Comparison of ENCODE assay signal across 8 mouse cellular contexts in the genomic region with DNA sequence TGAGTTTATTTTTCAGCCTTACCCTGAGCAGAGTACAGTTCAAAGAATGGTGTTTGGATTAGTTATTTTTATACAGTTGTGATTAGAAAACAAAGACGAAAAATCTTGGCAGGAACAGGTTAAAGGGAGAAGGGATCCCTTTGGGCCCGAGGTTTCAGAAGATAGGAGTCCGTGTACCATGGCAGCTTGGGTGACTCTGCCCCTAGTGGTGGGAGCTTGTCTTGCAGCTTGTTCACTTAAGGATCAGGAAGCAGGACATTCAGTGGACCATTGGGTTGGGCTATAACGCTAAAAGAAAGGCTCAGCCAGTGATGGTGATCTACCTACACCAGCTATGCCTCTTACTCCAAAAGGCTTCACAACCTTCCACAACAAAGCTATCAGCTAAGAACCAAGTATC. TPM values are rescaled to one million over a fixed set of nuclear protein-coding genes. Genes with fewer than 3 reads are reported as not detected.
DNase-seq lines count a peak whose midpoint lies in the region; ATAC-seq and TF ChIP-seq lines count a peak whose summit lies in the region.

No protein-coding gene starts in this region.

- peak; percentile 89 for TF ChIP-seq CTCF in heart, postnatal 0 days (IDR thresholded peaks at IDR 0.05; ENCODE audit: low read depth)

- H3K36me3 ChIP-seq in heart, postnatal 0 days (replicated peaks; ENCODE audit: control insufficient read depth, insufficient read depth, low read length) = no peaks in the 10 kb centered on the region
- no peaks in the 10 kb centered on the region for H3K36me3 ChIP-seq in heart, embryonic 10.5 days
- H3K36me3 ChIP-seq in midbrain, embryonic 14.5 days (ENCODE audit: control insufficient read depth, insufficient read depth, low read length) = no peaks in the 10 kb centered on the region

- H3K4me1 ChIP-seq in heart, postnatal 0 days (ENCODE audit: control insufficient read depth, insufficient read depth) = 0 out of 2 replicates have a peak, but pooled peaks cover 7% of the 10 kb centered on the region
- H3K4me1 ChIP-seq in heart, embryonic 10.5 days = peaks cover 8% of the 10 kb centered on the region; the same call in 1 of the 2 replicates
- peaks cover 3% of the 10 kb centered on the region; the same call in 1 of the 2 replicates for H3K4me1 ChIP-seq in midbrain, embryonic 14.5 days (ENCODE audit: control insufficient read depth, insufficient read depth, low read length)

- H3K9me3 ChIP-seq in heart, postnatal 0 days (replicated peaks; ENCODE audit: control insufficient read depth, low read length) = no peaks in the 10 kb centered on the region
- H3K9me3 ChIP-seq in heart, embryonic 10.5 days = no peaks in the 10 kb centered on the region
- no peaks in the 10 kb centered on the region for H3K9me3 ChIP-seq in midbrain, embryonic 14.5 days (ENCODE audit: control insufficient read depth, low read length)

- no peak overlapping the region for H3K27ac ChIP-seq in heart, postnatal 0 days (ENCODE audit: low read depth)
- no peak overlapping the region for H3K27ac ChIP-seq in heart, embryonic 10.5 days
- no peak overlapping the region for H3K27ac ChIP-seq in midbrain, embryonic 14.5 days (replicated peaks; ENCODE audit: low read depth, low read length)

- no peak overlapping the region for H3K9ac ChIP-seq in heart, postnatal 0 days (replicated peaks; ENCODE audit: low read depth, low read length)
- no peak overlapping the region for H3K9ac ChIP-seq in midbrain, embryonic 14.5 days (replicated peaks; ENCODE audit: low read length)

- no peak overlapping the region for H3K4me3 ChIP-seq in heart, postnatal 0 days (ENCODE audit: low read depth, low read length)
- no peak overlapping the region for H3K4me3 ChIP-seq in heart, embryonic 10.5 days
- H3K4me3 ChIP-seq in midbrain, embryonic 14.5 days (replicated peaks; ENCODE audit: low read depth, low read length) = no peak overlapping the region

- no peaks in the 10 kb centered on the region for H3K27me3 ChIP-seq in heart, postnatal 0 days (ENCODE audit: control insufficient read depth, insufficient read depth, low read length)
- no peaks in the 10 kb centered on the region for H3K27me3 ChIP-seq in heart, embryonic 10.5 days (ENCODE audit: insufficient read depth, poor library complexity, severe bottlenecking)
- no peaks in the 10 kb centered on the region for H3K27me3 ChIP-seq in midbrain, embryonic 14.5 days (ENCODE audit: control insufficient read depth, insufficient read depth, low read length)

- H3K4me2 ChIP-seq in heart, postnatal 0 days (ENCODE audit: low read depth, low read length) = no peak overlapping the region
- H3K4me2 ChIP-seq in midbrain, embryonic 14.5 days (ENCODE audit: low read length) = 0 out of 2 replicates have a peak overlapping the region, but pooled peaks have one; percentile 9

- peak; percentile 34 for DNase-seq in heart, postnatal 0 days (ENCODE audit: low spot score)
- no peak for DNase-seq in heart, embryonic 10.5 days (ENCODE audit: low spot score)
- peak; percentile 83 for DNase-seq in adrenal gland, postnatal 14 days
- DNase-seq in embryo, embryonic 11 days = peak; percentile 80
- peak; percentile 87 for DNase-seq in heart, postnatal 4 days
- peak; percentile 73 to 90 for DNase-seq in left cerebral cortex, adult 18-20 months (ENCODE audit: low spot score in 2 of 2)
- DNase-seq in midbrain, embryonic 14.5 days = peak; percentile 90
- DNase-seq in urinary bladder, adult 18-20 months (ENCODE audit: low spot score in 2 of 2) = peak; percentile 19 to 68

- ATAC-seq in heart, postnatal 0 days (ENCODE audit: insufficient read depth, low read depth) = 0 out of 2 replicates have a peak, but pooled peaks have one; percentile 51
- ATAC-seq in midbrain, embryonic 14.5 days (ENCODE audit: low FRiP score, low TSS enrichment) = no peak

- WGBS in heart, postnatal 0 days = 5% methylated on average over 4 of the region's 4 CpGs
- 6% methylated on average over 4 of the region's 4 CpGs for WGBS in heart, embryonic 10.5 days
- WGBS in midbrain, embryonic 14.5 days = 11% methylated on average over 4 of the region's 4 CpGs

- TF ChIP-seq EP300 in heart, postnatal 0 days (IDR thresholded peaks at IDR 0.05; ENCODE audit: low read depth) = no peak

RNA-seq across cellular contexts. Expression of a gene that starts 8.8 kb away (rescaled TPM):
- total RNA-seq in heart, postnatal 0 days (2014; rRNA removed; ENCODE audit: low replicate concordance) = 109 and 126 TPM in 2 replicates
- 136 TPM in 2 replicates for polyA plus RNA-seq in heart, postnatal 0 days (2015; fragmentation: Nextera tagmentation; extraction: Ambion mirVana)
- 14.4 and 28.6 TPM in 2 replicates for polyA plus RNA-seq in heart, embryonic 10.5 days (2016; fragmentation: Nextera tagmentation; extraction: Ambion mirVana)
- 19.8 and 27.9 TPM in 2 replicates for total RNA-seq in adrenal gland, postnatal 14 days (2021)
- total RNA-seq in heart, postnatal 4 days (2021) = 100 to 1,000 TPM; 178 to 201 TPM
- total RNA-seq in left cerebral cortex, adult 18-20 months (2021) = 10 to 100 TPM; 68.9 to 69.9 TPM
- polyA plus RNA-seq in midbrain, embryonic 14.5 days (2014; fragmentation: Nextera tagmentation; extraction: Ambion mirVana) = 131 and 143 TPM in 2 replicates
